Mouse (Mus musculus) limb, embryonic 11.5 days (tissue): Measurements from ENCODE around the gene Hadh. TPM values are rescaled to one million over a fixed set of nuclear protein-coding genes. Genes with fewer than 3 reads are reported as not detected.

Source experiments
- ATAC-seq: fragments of 200-750 bp; cut with Nextera tagmentation; 2 replicates; pipeline ENCODE4 v1.8.0; 2017; ENCODE audit warnings: low read depth; ENCODE audit not compliant: insufficient number of reproducible peaks, low FRiP score, low TSS enrichment
- DNase-seq: peaks from one replicate; pipeline ENCODE4 v3.0.0-alpha.2; 2015; ENCODE audit warnings: low spot score
- H3K27ac ChIP-seq: fragments of 300-500 bp; sonication (generic); replicated peaks from 2 replicates; pipeline ENCODE4 v1.5.1; 2014; ENCODE audit warnings: low read depth, mild to moderate bottlenecking, low read length
- H3K27me3 ChIP-seq: fragments of 300-500 bp; sonication (generic); 2 replicates; pipeline ENCODE4 v1.6.1; 2014; ENCODE audit warnings: mild to moderate bottlenecking, low read length, mixed read lengths; ENCODE audit not compliant: control insufficient read depth, insufficient read depth
- H3K36me3 ChIP-seq: fragments of 300-500 bp; sonication (generic); 2 replicates; pipeline ENCODE4 v1.6.1; 2014; ENCODE audit warnings: mild to moderate bottlenecking, low read length, moderate library complexity, mixed read lengths; ENCODE audit not compliant: control insufficient read depth, insufficient read depth
- H3K4me1 ChIP-seq: fragments of 300-500 bp; sonication (generic); 2 replicates; pipeline ENCODE4 v1.6.1; 2014; ENCODE audit warnings: low read length, mixed read lengths; ENCODE audit not compliant: control insufficient read depth, insufficient read depth
- H3K4me2 ChIP-seq: fragments of 300-500 bp; sonication (generic); 2 replicates; pipeline ENCODE4 v1.6.1; 2014; ENCODE audit warnings: low read depth, mild to moderate bottlenecking, moderate library complexity; ENCODE audit not compliant: severe bottlenecking
- H3K4me3 ChIP-seq: fragments of 300-500 bp; sonication (generic); 2 replicates; pipeline ENCODE4 v1.5.1; 2014; ENCODE audit warnings: low read depth, low read length
- H3K9ac ChIP-seq: fragments of 300-500 bp; sonication (generic); 2 replicates; pipeline ENCODE4 v1.6.1; 2014; ENCODE audit warnings: mild to moderate bottlenecking, low read length
- H3K9me3 ChIP-seq: fragments of 300-500 bp; sonication (generic); 2 replicates; pipeline ENCODE4 v1.6.1; 2016; ENCODE audit warnings: low read length; ENCODE audit not compliant: control insufficient read depth
- WGBS: fragments of 180-500 bp; shearing (Covaris S2); extraction: QIAGEN DNeasy Blood & Tissue Kit; methylation state at CpG from one replicate; pipeline ENCODE4 v1.1.7; 2014; 5-methylcytosine and 5-hydroxymethylcytosine counted together
- polyA plus RNA-seq: library from polyadenylated mRNA; unstranded; fragments of >200 nt; fragmentation: Nextera tagmentation; extraction: Ambion mirVana; gene quantifications from 2 replicates; pipeline ENCODE4 v1.2.1, GENCODE M21; 2014

Gene Hadh
- polyA plus RNA-seq: 106 and 114 TPM in 2 replicates

GRCm38 (mm10) chr3:131271559-131272373 is at the start of gene Hadh:
Gene Hadh, minus strand, starts transcription at chr3:131272101.
- H3K4me2 ChIP-seq: peak within 1 kb of the TSS; percentile 81
- ATAC-seq (peak; percentile 92), DNase-seq (peak; percentile 91)
- H3K4me3 ChIP-seq: peak within 1 kb of the TSS; percentile 65
- H3K27ac ChIP-seq: no peak within 1 kb of the TSS
- H3K9ac ChIP-seq: peak within 1 kb of the TSS; percentile 68
- H3K27me3 ChIP-seq: no peaks in the 10 kb centered on the region
- under 1% methylated on average over 52 of the region's 54 CpGs for WGBS
- H3K9me3 ChIP-seq: no peaks in the 10 kb centered on the region
- H3K4me1 ChIP-seq: peaks cover 9% of the 10 kb centered on the region
- no peaks in the 10 kb centered on the region for H3K36me3 ChIP-seq

- H3K27me3 ChIP-seq: no peaks in the 10 kb centered on the region
- H3K4me1 ChIP-seq: peaks cover 8% of the 10 kb centered on the region; the same call in 1 of the 2 replicates
- H3K4me2 ChIP-seq: no peak overlapping the region
- 8% methylated on average over 3 of the region's 3 CpGs for WGBS
- no peak overlapping the region for H3K9ac ChIP-seq
- no peaks in the 10 kb centered on the region for H3K9me3 ChIP-seq
- no peak for ATAC-seq
- H3K4me3 ChIP-seq: no peak overlapping the region
- DNase-seq: peak; percentile 92
- H3K36me3 ChIP-seq: no peaks in the 10 kb centered on the region
- H3K27ac ChIP-seq: no peak overlapping the region
These were observed 48.3 kb upstream of the Hadh start for GRCm38 (mm10) chr3:131320184-131320583.

- DNase-seq (no peak), ATAC-seq (no peak)
- no peak overlapping the region for H3K4me3 ChIP-seq
- peaks cover 8% of the 10 kb centered on the region; the same call in 1 of the 2 replicates for H3K4me1 ChIP-seq
- no peaks in the 10 kb centered on the region for H3K9me3 ChIP-seq
- 69% methylated on average over 2 of the region's 2 CpGs for WGBS
- H3K36me3 ChIP-seq: no peaks in the 10 kb centered on the region
- no peak overlapping the region for H3K9ac ChIP-seq
- no peak overlapping the region for H3K4me2 ChIP-seq
- H3K27ac ChIP-seq: no peak overlapping the region
- no peaks in the 10 kb centered on the region for H3K27me3 ChIP-seq
These were observed 46.3 kb upstream of the Hadh start for GRCm38 (mm10) chr3:131318211-131318610.

- ATAC-seq (no peak), DNase-seq (no peak)
- H3K9ac ChIP-seq: no peak overlapping the region
- H3K4me2 ChIP-seq: no peak overlapping the region
- H3K4me3 ChIP-seq: no peak overlapping the region
- H3K4me1 ChIP-seq: peaks cover 8% of the 10 kb centered on the region; the same call in 1 of the 2 replicates
- H3K27me3 ChIP-seq: no peaks in the 10 kb centered on the region
- H3K36me3 ChIP-seq: no peaks in the 10 kb centered on the region
- H3K27ac ChIP-seq: no peak overlapping the region
- no peaks in the 10 kb centered on the region for H3K9me3 ChIP-seq
- 65% methylated on average over 1 of the region's 1 CpGs for WGBS
These were observed 45.2 kb upstream of the Hadh start for GRCm38 (mm10) chr3:131317126-131317525.

GRCm38 (mm10) chr3:131315957-131316510 is 44.1 kb upstream of the Hadh start:
- no peak overlapping the region for H3K4me3 ChIP-seq
- H3K27ac ChIP-seq: no peak overlapping the region
- WGBS: 49% methylated on average over 4 of the region's 4 CpGs
- no peak overlapping the region for H3K4me2 ChIP-seq
- ATAC-seq: peak; percentile 31; the same call in 1 of the 2 replicates
- no peaks in the 10 kb centered on the region for H3K9me3 ChIP-seq
- H3K36me3 ChIP-seq: no peaks in the 10 kb centered on the region
- DNase-seq: peak; percentile 39
- no peak overlapping the region for H3K9ac ChIP-seq
- H3K4me1 ChIP-seq: peaks cover 8% of the 10 kb centered on the region; the same call in 1 of the 2 replicates
- no peaks in the 10 kb centered on the region for H3K27me3 ChIP-seq

GRCm38 (mm10) chr3:131312340-131312739 is 40.4 kb upstream of the Hadh start:
- Histone ChIP-seq H3K27ac (no peak overlapping the region), H3K4me3 (no peak overlapping the region), H3K9me3 (0 out of 2 replicates have a peak, but pooled peaks cover 2% of the 10 kb centered on the region), H3K9ac (no peak overlapping the region), H3K36me3 (no peaks in the 10 kb centered on the region), H3K27me3 (no peaks in the 10 kb centered on the region), H3K4me1 (peaks cover 3% of the 10 kb centered on the region; the same call in 1 of the 2 replicates), H3K4me2 (no peak overlapping the region)
- DNase-seq (no peak), ATAC-seq (no peak)
- 84% methylated on average over 9 of the region's 9 CpGs for WGBS

- 91% methylated on average over 4 of the region's 4 CpGs for WGBS
- Histone ChIP-seq H3K9ac (no peak overlapping the region), H3K4me1 (no peaks in the 10 kb centered on the region), H3K9me3 (0 out of 2 replicates have a peak, but pooled peaks cover 2% of the 10 kb centered on the region), H3K4me2 (no peak overlapping the region), H3K36me3 (no peaks in the 10 kb centered on the region), H3K27ac (no peak overlapping the region), H3K27me3 (no peaks in the 10 kb centered on the region), H3K4me3 (no peak overlapping the region)
- ATAC-seq (no peak), DNase-seq (no peak)
These were observed 38.7 kb upstream of the Hadh start for GRCm38 (mm10) chr3:131310572-131310971.

- no peaks in the 10 kb centered on the region for H3K36me3 ChIP-seq
- no peak overlapping the region for H3K4me3 ChIP-seq
- H3K4me2 ChIP-seq: no peak overlapping the region
- H3K27me3 ChIP-seq: no peaks in the 10 kb centered on the region
- ATAC-seq: no peak
- H3K4me1 ChIP-seq: no peaks in the 10 kb centered on the region
- 90% methylated on average over 3 of the region's 3 CpGs for WGBS
- no peak overlapping the region for H3K27ac ChIP-seq
- H3K9ac ChIP-seq: no peak overlapping the region
- DNase-seq: no peak
- H3K9me3 ChIP-seq: 0 out of 2 replicates have a peak, but pooled peaks cover 2% of the 10 kb centered on the region
These were observed 35.9 kb upstream of the Hadh start for GRCm38 (mm10) chr3:131307811-131308210.
